Mouse (Mus musculus) liver, embryonic 15.5 days (tissue): ENCODE results near the gene Hc. TPM values are rescaled to one million over a fixed set of nuclear protein-coding genes. Genes with fewer than 3 reads are reported as not detected.

Source experiments
- ATAC-seq: fragments of 200-750 bp; cut with Nextera tagmentation; 2 replicates; pipeline ENCODE4 v1.8.0; 2017; ENCODE audit warnings: moderate number of reproducible peaks, mild to moderate bottlenecking, moderate library complexity; ENCODE audit not compliant: insufficient read depth
- H3K27ac ChIP-seq: fragments of 300-500 bp; sonication (generic); replicated peaks from 2 replicates; pipeline ENCODE4 v1.5.1; 2015; ENCODE audit warnings: mild to moderate bottlenecking, inconsistent platforms
- H3K27me3 ChIP-seq: fragments of 300-500 bp; sonication (generic); 2 replicates; pipeline ENCODE4 v1.6.1; 2015; ENCODE audit warnings: mild to moderate bottlenecking, inconsistent platforms
- H3K36me3 ChIP-seq: fragments of 300-500 bp; sonication (generic); replicated peaks from 2 replicates; pipeline ENCODE4 v1.6.1; 2015; ENCODE audit warnings: moderate library complexity, mild to moderate bottlenecking, inconsistent platforms
- H3K4me1 ChIP-seq: fragments of 300-500 bp; sonication (generic); replicated peaks from 2 replicates; pipeline ENCODE4 v1.6.1; 2015; ENCODE audit warnings: inconsistent platforms
- H3K4me2 ChIP-seq: fragments of 300-500 bp; sonication (generic); 2 replicates; pipeline ENCODE4 v1.6.1; 2015; ENCODE audit warnings: moderate library complexity, mild to moderate bottlenecking, inconsistent platforms
- H3K4me3 ChIP-seq: fragments of 300-500 bp; sonication (generic); replicated peaks from 2 replicates; pipeline ENCODE4 v1.5.1; 2015; ENCODE audit warnings: mild to moderate bottlenecking, inconsistent platforms
- H3K9ac ChIP-seq: fragments of 300-500 bp; sonication (generic); 2 replicates; pipeline ENCODE4 v1.6.1; 2015; ENCODE audit warnings: moderate library complexity, mild to moderate bottlenecking, inconsistent platforms
- H3K9me3 ChIP-seq: fragments of 300-500 bp; sonication (generic); replicated peaks from 2 replicates; pipeline ENCODE4 v1.6.1; 2016; ENCODE audit warnings: inconsistent platforms
- WGBS: fragments of 180-500 bp; shearing (Covaris S2); methylation state at CpG from one replicate; pipeline ENCODE4 v1.1.7; 2015; ENCODE audit warnings: mixed read lengths; ENCODE audit not compliant: insufficient replicate concordance; 5-methylcytosine and 5-hydroxymethylcytosine counted together
- polyA plus RNA-seq: library from polyadenylated mRNA; unstranded; fragments of >200 nt; fragmentation: Nextera tagmentation; extraction: Ambion mirVana; gene quantifications from 2 replicates; pipeline ENCODE4 v1.2.1, GENCODE M21; 2015

Gene Hc
- polyA plus RNA-seq, 1 experiment from 2014 or later: 43.9 TPM

GRCm38 (mm10) chr2:34993696-34994356 is 67.4 kb downstream of the Hc start:
- 65% methylated on average over 5 of the region's 5 CpGs for WGBS
- no peak for ATAC-seq
- H3K4me3 ChIP-seq: no peak overlapping the region
- H3K4me1 ChIP-seq: no peaks in the 10 kb centered on the region
- H3K27ac ChIP-seq: no peak overlapping the region
- H3K4me2 ChIP-seq: no peak overlapping the region
- no peak overlapping the region for H3K9ac ChIP-seq
- no peaks in the 10 kb centered on the region for H3K36me3 ChIP-seq
- H3K9me3 ChIP-seq: no peaks in the 10 kb centered on the region
- no peaks in the 10 kb centered on the region for H3K27me3 ChIP-seq

- H3K4me3 ChIP-seq: no peak overlapping the region
- H3K4me1 ChIP-seq: no peaks in the 10 kb centered on the region
- H3K36me3 ChIP-seq: no peaks in the 10 kb centered on the region
- no peak overlapping the region for H3K27ac ChIP-seq
- no peaks in the 10 kb centered on the region for H3K9me3 ChIP-seq
- H3K4me2 ChIP-seq: no peak overlapping the region
- H3K9ac ChIP-seq: no peak overlapping the region
- WGBS: 33% methylated on average over 9 of the region's 9 CpGs
- H3K27me3 ChIP-seq: no peaks in the 10 kb centered on the region
- ATAC-seq: no peak
These were observed 68.2 kb downstream of the Hc start for GRCm38 (mm10) chr2:34992729-34993695.

- 64% methylated on average over 3 of the region's 3 CpGs for WGBS
- H3K9ac ChIP-seq: no peak overlapping the region
- H3K9me3 ChIP-seq: no peaks in the 10 kb centered on the region
- no peak overlapping the region for H3K27ac ChIP-seq
- no peaks in the 10 kb centered on the region for H3K27me3 ChIP-seq
- no peaks in the 10 kb centered on the region for H3K36me3 ChIP-seq
- no peaks in the 10 kb centered on the region for H3K4me1 ChIP-seq
- H3K4me2 ChIP-seq: no peak overlapping the region
- no peak for ATAC-seq
- no peak overlapping the region for H3K4me3 ChIP-seq
These were observed 69.3 kb downstream of the Hc start for GRCm38 (mm10) chr2:34991966-34992365.

GRCm38 (mm10) chr2:34989749-34990148 is 71.5 kb downstream of the Hc start:
- Histone ChIP-seq H3K4me3 (no peak overlapping the region), H3K9me3 (no peaks in the 10 kb centered on the region), H3K4me1 (no peaks in the 10 kb centered on the region), H3K27me3 (no peaks in the 10 kb centered on the region), H3K4me2 (no peak overlapping the region), H3K27ac (no peak overlapping the region), H3K36me3 (no peaks in the 10 kb centered on the region), H3K9ac (no peak overlapping the region)
- no peak for ATAC-seq
- WGBS: 64% methylated on average over 1 of the region's 1 CpGs

- H3K4me2 ChIP-seq: no peak overlapping the region
- no peak overlapping the region for H3K4me3 ChIP-seq
- 38% methylated on average over 1 of the region's 1 CpGs for WGBS
- H3K9me3 ChIP-seq: no peaks in the 10 kb centered on the region
- no peaks in the 10 kb centered on the region for H3K36me3 ChIP-seq
- no peaks in the 10 kb centered on the region for H3K27me3 ChIP-seq
- H3K4me1 ChIP-seq: peaks cover 5% of the 10 kb centered on the region; the same call in 1 of the 2 replicates
- no peak overlapping the region for H3K9ac ChIP-seq
- ATAC-seq: no peak
- H3K27ac ChIP-seq: no peak overlapping the region
These were observed 73.6 kb downstream of the Hc start for GRCm38 (mm10) chr2:34987595-34987994.

GRCm38 (mm10) chr2:34984885-34985284 is 76.4 kb downstream of the Hc start:
- H3K36me3 ChIP-seq: no peaks in the 10 kb centered on the region
- whole genome bisulfite sequencing: 64% methylated on average over 8 of the region's 8 CpGs
- H3K4me3 ChIP-seq: no peak overlapping the region
- no peaks in the 10 kb centered on the region; the same call in 1 of the 2 replicates for H3K27me3 ChIP-seq
- H3K27ac ChIP-seq: no peak overlapping the region
- H3K9ac ChIP-seq: no peak overlapping the region
- peaks cover 8% of the 10 kb centered on the region; the same call in 1 of the 2 replicates for H3K4me1 ChIP-seq
- no peaks in the 10 kb centered on the region for H3K9me3 ChIP-seq
- no peak overlapping the region for H3K4me2 ChIP-seq
- no peak for ATAC-seq

GRCm38 (mm10) chr2:34982906-34983698 is 78.1 kb downstream of the Hc start:
- Histone ChIP-seq H3K27ac (no peak overlapping the region), H3K4me2 (no peak overlapping the region), H3K36me3 (no peaks in the 10 kb centered on the region), H3K4me1 (peaks cover 21% of the 10 kb centered on the region), H3K9ac (no peak overlapping the region), H3K9me3 (no peaks in the 10 kb centered on the region), H3K27me3 (no peaks in the 10 kb centered on the region; the same call in 1 of the 2 replicates), H3K4me3 (no peak overlapping the region)
- peak; percentile 57; the same call in 1 of the 2 replicates for ATAC-seq
- 45% methylated on average over 11 of the region's 11 CpGs for WGBS

- Histone ChIP-seq H3K9ac (no peak overlapping the region), H3K9me3 (no peaks in the 10 kb centered on the region), H3K4me3 (no peak overlapping the region), H3K36me3 (no peaks in the 10 kb centered on the region), H3K4me2 (no peak overlapping the region), H3K4me1 (peaks cover 30% of the 10 kb centered on the region), H3K27ac (no peak overlapping the region), H3K27me3 (no peaks in the 10 kb centered on the region; the same call in 1 of the 2 replicates)
- ATAC-seq: no peak
- 59% methylated on average over 14 of the region's 14 CpGs for WGBS
These were observed 79.0 kb downstream of the Hc start for GRCm38 (mm10) chr2:34982096-34982724.

- Histone ChIP-seq H3K36me3 (no peaks in the 10 kb centered on the region), H3K27me3 (no peaks in the 10 kb centered on the region; the same call in 1 of the 2 replicates), H3K9ac (no peak overlapping the region), H3K4me2 (no peak overlapping the region), H3K9me3 (no peaks in the 10 kb centered on the region), H3K4me1 (peaks cover 33% of the 10 kb centered on the region), H3K27ac (0 out of 2 replicates have a peak overlapping the region, but pooled peaks have one; percentile 1), H3K4me3 (no peak overlapping the region)
- ATAC-seq: no peak
- 15% methylated on average over 3 of the region's 3 CpGs for WGBS
These were observed 81.7 kb downstream of the Hc start for GRCm38 (mm10) chr2:34979459-34980011.

GRCm38 (mm10) chr2:34978226-34978625 is 83.0 kb downstream of the Hc start:
- no peaks in the 10 kb centered on the region for H3K9me3 ChIP-seq
- no peak overlapping the region for H3K27ac ChIP-seq
- no peak for ATAC-seq

More at GRCm38 (mm10) chr2:34978226-34978625, 83.0 kb downstream of the Hc start:
- Histone ChIP-seq H3K4me2 (no peak overlapping the region), H3K4me3 (no peak overlapping the region), H3K4me1 (peaks cover 33% of the 10 kb centered on the region), H3K9ac (no peak overlapping the region), H3K36me3 (no peaks in the 10 kb centered on the region), H3K27me3 (no peaks in the 10 kb centered on the region; the same call in 1 of the 2 replicates)
- WGBS: 56% methylated on average over 2 of the region's 2 CpGs
